Mouse (Mus musculus) embryo, embryonic 9.5 days (tissue): ENCODE measurements at regions not wholly inside any gene's neighbourhood (a gene's known extent, or its start where the extent isn't known, plus 50 kb on each side); places are given as distances from the start of the nearest gene placed in this dataset.

Experiments
- DNase-seq: peaks from one replicate; pipeline ENCODE4 v3.0.0-alpha.2; 2017; ENCODE audit errors: extremely low spot score

DNA sequence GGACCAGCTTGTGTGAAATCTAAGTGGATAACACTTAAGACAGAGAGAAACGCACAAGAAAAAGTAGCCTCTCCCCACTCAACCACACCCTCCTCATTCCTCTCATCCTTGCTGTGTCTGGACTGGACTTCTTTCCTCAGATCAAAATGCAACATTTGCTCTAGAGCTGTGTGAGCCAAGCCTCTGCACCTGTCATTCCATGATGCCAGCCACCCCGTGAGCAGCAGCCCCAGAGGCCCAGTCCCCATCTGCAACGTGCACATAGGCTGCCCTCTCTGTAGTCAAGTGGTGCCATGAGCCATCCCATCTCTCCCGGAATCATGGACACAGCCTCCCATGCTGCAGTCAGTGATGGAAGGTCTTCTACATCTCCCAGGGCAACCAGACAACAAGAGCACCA, 55.1 kb upstream of the Gpc1 start:
- no peak for DNase-seq

DNA sequence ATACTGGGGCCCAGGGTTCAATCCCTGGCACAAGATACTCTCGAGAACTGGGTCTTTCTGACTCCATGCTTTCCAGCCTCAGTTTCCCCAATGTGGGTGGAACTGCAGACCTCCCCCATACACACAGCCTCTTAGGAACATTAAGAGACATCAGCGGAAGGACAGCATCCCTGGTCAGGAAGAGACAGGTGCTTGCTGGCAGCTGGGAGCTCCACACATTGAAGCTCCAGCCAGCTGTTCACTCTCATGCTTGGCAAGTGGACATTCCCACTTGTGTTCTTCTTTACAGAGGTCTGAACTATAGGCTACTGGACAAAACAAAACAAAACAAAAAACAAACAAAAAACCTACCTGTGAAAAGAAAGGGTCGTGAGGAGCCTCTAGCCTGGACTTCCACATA, 55.5 kb upstream of the Gpc1 start:
- DNase-seq: no peak

GRCm38 (mm10) chr1:92774743-92775692, 56.4 kb upstream of the Gpc1 start:
- no peak for DNase-seq

- no peak for DNase-seq
These were observed 57.4 kb upstream of the Gpc1 start for GRCm38 (mm10) chr1:92774006-92774405.

DNA sequence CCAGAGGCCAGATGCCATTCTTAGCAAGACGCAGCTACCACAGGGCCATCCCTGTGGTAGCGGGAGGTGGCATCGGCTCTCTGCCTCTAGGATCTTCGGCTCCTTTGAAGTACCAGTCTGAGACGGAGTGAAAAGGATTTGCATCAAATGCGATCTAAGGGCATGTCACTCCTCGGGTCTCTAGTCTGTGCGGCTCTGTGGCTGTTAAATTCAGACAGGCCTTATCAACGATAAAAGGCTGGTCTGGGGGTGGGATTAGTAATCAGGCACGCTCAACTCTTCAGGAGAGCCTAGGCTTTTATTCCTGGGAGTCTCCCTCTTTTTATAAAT, 58.7 kb upstream of the Gpc1 start:
- DNase-seq: no peak

- no peak for DNase-seq
These were observed 59.2 kb upstream of the Gpc1 start for GRCm38 (mm10) chr1:92772101-92772783.

DNA sequence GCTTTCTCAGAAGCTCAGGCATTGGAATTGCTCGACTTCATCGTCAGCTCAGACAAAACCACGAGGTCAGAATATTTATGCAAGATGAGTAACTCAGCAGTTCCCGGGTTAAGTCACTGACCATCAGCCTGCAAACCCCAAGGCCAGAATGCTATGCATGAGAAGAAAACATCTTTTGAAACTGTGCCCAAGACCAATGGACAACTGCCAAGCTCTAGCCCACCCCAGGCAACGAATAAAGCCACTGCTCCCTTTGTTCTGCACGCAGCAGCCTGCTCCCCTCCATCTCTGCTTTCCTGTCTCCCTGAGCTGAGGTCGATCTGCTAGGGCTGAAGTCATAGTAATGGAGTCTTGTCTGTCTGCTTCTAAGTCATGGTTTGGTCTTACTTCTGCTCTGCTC, 61.7 kb upstream of the Gpc1 start:
- no peak for DNase-seq

DNA sequence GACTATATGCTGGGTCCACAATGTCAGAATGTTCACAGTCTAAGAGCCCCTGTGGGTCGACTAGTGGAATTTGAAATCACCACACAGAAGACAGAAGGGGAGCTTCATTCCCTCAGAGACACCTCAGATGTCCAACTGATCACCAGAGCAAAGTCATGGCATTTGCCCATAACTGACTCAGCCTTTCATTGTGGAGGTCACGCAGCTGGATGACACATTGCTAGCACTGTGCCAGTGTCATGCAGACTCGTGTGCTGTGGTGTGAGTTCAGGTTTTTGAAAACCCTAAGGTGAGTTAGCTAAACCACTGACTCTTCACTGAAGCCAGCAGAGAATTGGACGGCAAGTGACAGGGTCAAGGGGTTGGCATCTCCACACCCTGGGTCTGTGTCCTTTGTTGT, 62.3 kb upstream of the Gpc1 start:
- no peak for DNase-seq

DNA sequence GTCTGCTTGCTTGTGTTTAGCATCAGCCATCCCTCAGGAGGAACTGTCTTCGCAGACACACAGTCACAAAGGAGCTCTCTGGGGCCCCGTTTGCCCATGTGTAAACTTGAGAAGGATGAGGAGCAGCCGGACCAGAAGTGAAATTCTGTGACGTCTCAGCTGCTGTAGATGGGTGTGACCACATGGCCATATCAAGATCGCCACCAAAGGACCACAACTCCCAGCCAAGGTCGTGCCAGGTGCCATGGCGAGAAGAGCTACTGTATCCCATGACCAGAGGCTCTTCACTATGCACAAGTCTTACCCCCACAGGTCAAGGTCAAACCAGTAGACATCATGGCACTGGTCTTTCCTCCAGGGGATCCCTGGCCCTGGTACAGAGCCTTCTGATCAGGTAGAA, 64.9 kb upstream of the Gpc1 start:
- no peak for DNase-seq

DNA sequence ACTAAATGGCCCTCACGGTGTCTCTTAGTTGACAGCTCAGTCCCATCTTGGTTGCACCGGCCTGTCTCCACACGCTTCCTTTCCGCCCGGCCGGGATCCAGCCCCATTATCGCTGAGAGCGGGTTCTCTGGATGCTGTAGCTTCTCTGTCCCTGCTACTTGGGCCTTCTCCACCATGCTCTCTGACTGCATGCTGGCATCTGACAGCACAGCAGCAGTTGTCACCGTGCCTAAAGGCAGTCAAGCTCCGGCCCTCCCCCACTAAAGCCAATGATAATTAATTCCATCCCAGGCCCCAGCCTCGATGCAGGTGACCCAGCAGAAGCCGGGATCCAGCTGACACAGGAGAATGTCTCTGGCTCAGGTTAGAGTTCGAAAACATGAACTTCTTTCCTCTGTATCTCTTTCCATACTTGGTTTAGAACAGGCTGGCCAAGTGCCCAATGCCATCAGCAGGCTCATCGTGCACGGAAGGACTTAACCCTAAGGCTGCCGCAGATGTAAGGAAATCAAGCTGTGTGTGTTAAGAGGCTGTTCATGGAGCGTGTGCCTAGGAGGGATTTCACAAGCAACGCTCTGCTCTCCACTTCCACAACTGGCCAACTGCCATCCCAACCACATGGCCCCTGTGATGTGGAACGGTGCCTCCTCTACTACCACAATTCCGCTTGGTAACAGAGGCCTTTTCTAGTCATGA, 76.5 kb upstream of the Gpc1 start:
- DNase-seq: no peak

DNA sequence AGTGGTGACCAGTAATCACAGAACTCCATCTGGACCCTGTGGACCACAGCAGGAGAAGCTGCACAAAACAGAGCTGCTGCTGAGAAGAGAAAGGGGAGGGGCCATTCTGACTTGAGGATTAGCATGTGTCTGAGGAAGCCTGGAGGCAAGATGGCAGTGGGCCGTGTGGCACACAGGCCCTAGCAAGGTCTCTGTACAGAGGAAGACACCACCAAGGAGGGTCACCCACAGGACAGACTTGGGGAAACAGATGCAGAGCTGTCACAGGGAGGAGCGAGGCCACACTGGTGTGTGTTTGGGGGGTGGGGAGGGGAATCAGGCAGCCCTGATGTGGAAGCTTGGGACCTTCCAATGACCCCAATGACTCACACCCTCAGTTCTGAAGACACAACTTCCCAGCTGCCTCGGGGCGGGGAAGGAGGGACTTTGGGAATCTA, 79.7 kb upstream of the Gpc1 start:
- DNase-seq: no peak

- no peak for DNase-seq
These were observed 82.0 kb upstream of the Gpc1 start for GRCm38 (mm10) chr1:92749475-92749874.

- no peak for DNase-seq
These were observed 86.2 kb upstream of the Gpc1 start for GRCm38 (mm10) chr1:92745284-92745683.

DNA sequence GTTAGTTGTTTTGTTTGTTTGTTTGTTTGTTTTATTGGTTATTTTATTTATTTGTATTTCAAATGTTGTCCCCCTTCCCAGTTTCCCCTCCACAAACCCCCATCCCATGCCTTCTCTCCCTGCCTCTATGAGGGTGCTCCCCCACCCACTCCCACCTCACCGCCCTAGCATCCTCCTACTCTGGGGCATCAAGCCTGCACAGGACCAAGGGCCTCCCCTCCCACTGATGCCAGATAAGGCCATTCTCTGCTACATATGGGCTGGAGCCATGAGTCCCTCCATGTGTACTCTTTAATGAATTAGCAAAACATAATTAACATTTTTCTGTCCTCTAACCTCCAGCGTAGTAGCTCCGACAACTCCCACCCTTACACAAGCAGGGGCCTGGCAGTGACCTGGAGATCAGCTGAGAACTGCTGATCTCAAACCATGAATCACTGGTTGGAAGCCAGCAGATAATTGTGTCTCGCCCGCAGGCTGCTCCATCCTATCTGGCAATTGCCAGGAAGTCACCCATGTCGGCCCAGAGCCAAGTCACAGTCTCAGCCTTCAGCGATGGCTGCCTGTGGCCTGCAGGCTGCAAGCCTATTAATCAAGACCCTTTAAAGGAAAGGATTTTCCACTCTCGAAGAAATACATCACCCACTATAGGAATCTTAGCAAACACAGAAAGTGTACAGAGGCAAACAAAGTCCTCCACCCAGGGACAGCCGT, 86.8 kb upstream of the Gpc1 start:
- no peak for DNase-seq

DNA sequence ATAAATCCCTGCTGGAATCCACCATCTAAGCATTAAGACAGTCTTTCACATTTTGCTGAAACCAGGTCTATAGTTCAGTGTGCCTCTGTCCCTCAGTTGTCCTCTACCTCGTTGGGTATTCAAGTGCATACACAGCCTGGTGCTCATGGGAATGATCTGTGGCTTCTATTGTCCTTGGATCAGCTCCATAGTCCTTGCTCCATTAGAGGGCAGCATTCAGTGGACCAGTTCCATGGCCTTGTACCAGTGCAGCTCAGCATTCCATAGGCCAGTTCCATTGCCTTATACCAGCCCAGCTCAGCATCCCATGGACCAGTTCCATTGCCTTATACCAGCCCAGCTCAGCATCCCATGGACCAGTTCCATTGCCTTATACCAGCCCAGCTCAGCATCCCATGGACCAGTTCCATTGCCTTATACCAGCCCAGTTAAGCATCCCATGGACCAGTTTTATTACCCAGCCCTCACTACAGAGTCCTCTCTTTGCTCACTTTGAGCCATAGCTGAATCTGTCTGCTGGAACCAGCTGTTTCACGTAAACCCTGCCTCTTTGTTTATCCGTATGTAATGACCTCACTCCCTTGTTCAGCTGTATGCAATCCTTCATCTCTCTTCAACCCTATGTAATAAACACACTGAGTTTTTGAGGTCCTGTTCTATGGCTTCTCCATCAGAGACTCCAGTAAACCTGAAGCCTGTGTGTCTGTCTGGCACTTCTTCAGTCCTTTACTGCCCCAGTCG, 88.4 kb upstream of the Gpc1 start:
- no peak for DNase-seq

- DNase-seq: no peak
These were observed 89.1 kb upstream of the Gpc1 start for GRCm38 (mm10) chr1:92742300-92742699.

DNA sequence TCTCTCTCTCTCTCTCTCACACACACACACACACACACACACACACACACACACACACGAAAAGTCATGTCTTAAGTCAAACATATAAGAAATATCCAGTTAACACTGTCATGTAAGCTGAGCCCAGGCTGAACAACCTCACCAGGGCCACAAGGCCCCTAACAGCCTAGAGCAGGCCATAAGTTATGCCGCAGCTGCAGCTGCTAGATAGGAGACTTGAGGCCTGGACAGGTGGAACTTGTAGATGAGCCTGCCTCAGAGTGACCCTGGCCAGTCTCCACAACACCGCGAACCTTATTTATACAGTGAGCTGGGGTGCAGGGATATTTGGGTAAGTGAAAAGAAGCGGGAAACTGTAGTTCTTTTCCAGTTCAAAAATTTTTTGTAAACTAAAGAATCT, 90.4 kb upstream of the Gpc1 start:
- DNase-seq: no peak

GRCm38 (mm10) chr1:92737600-92738197, 89.1 kb upstream of the Otos start:
- DNase-seq: no peak

DNA sequence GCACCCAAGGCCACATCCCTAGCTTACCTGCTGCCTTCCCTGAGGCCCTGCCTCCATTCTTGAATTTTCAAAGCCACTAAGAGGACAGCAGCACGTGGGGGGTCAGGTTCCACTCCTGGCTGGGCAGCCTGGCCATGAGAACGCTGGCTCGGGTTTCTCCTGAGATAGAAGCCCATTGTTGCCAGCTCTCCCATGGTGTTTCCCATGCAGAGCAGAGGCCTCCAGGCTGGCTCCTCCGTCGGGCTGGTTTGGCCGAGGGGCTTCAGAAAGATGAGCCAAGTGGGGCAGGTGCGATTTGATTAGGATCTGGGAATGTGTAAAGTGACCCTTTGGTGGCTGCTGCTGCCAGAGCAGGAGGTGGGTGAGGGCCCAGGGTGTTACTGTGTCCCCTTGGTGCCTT, 87.8 kb upstream of the Otos start:
- no peak for DNase-seq

DNA sequence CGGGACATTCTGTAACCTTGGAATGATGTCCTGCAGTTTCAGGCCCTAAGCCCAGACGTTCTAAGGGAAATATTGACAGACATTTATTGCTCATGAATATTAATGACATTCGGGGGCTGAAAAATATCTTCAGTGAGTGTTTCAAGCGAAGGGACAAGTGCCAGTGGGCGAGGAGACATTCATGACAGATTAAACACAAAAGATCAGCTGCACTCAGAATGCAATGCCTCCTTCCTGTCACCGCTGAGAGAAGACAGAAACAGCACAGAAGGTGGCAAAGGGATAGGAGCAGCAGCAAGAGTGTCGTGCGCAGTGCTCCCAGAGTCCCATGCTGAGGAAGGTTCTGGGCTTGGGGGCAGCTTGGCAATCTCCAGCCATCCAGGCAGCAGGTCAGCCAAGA, 85.1 kb upstream of the Otos start:
- no peak for DNase-seq
